Mouse (Mus musculus) kidney, adult 2 months (tissue): ENCODE measurements at regions not wholly inside any gene's neighbourhood (a gene's known extent, or its start where the extent isn't known, plus 50 kb on each side); places are given as distances from the start of the nearest gene placed in this dataset.

ENCODE experiments used
- DNase-seq: peaks from one replicate; pipeline ENCODE4 v3.0.0; 2021
- H3K27ac ChIP-seq: fragments of 200-500 bp; 2 replicates; pipeline ENCODE4 v1.5.1; 2012; ENCODE audit warnings: low read depth, low read length, control low read depth, inconsistent platforms; ENCODE audit not compliant: insufficient read depth
- H3K27me3 ChIP-seq: fragments of 200-500 bp; replicated peaks from 2 replicates; pipeline ENCODE4 v1.6.1; 2012; ENCODE audit warnings: mild to moderate bottlenecking, moderate library complexity, low read length, inconsistent platforms; ENCODE audit not compliant: control insufficient read depth, insufficient read depth
- H3K36me3 ChIP-seq: fragments of 200-500 bp; 2 replicates; pipeline ENCODE4 v1.6.1; 2012; ENCODE audit warnings: mild to moderate bottlenecking, moderate library complexity, low read length, inconsistent platforms; ENCODE audit not compliant: control insufficient read depth, insufficient read depth
- H3K4me1 ChIP-seq: fragments of 200-500 bp; 2 replicates; pipeline ENCODE4 v1.6.1; 2011; ENCODE audit warnings: low read length; ENCODE audit not compliant: control insufficient read depth, insufficient read depth
- H3K4me3 ChIP-seq: fragments of 200-500 bp; 2 replicates; pipeline ENCODE4 v1.5.1; 2011; ENCODE audit warnings: mild to moderate bottlenecking, low read depth, low read length, control low read depth; ENCODE audit not compliant: insufficient read depth
- CTCF ChIP-seq: fragments of 200-500 bp; conservative IDR thresholded peaks from 2 replicates; pipeline ENCODE4 v1.5.1; 2011; ENCODE audit warnings: low read depth, mild to moderate bottlenecking, control low read depth, low read length, moderate library complexity, mixed read lengths; ENCODE audit not compliant: insufficient read depth, insufficient read length
- POLR2A ChIP-seq: fragments of 200-500 bp; IDR thresholded peaks from one replicate; pipeline ENCODE4 v1.6.1; 2011; ENCODE audit warnings: low read depth, low read length, control low read depth
- WGBS: fragments of 180-500 bp; shearing (Covaris S2); methylation state at CpG from one replicate; pipeline ENCODE4 v1.1.7; 2018; 5-methylcytosine and 5-hydroxymethylcytosine counted together

GRCm38 (mm10) chr14:71231223-71231815, 631.7 kb upstream of the Fam160b2 start:
- TF ChIP-seq CTCF (no peak), POLR2A (no peak)
- Histone ChIP-seq H3K27ac (no peak overlapping the region), H3K36me3 (no peaks in the 10 kb centered on the region), H3K4me3 (no peak overlapping the region), H3K27me3 (no peaks in the 10 kb centered on the region), H3K4me1 (no peaks in the 10 kb centered on the region)
- 86% methylated on average over 4 of the region's 4 CpGs for WGBS
- DNase-seq = no peak

- Histone ChIP-seq H3K36me3 (no peaks in the 10 kb centered on the region), H3K4me1 (no peaks in the 10 kb centered on the region), H3K27me3 (no peaks in the 10 kb centered on the region), H3K27ac (no peak overlapping the region), H3K4me3 (no peak overlapping the region)
- DNase-seq = no peak
- 86% methylated on average over 7 of the region's 7 CpGs for WGBS
- TF ChIP-seq CTCF (no peak), POLR2A (no peak)
These were observed 631.0 kb upstream of the Fam160b2 start for GRCm38 (mm10) chr14:71230484-71231188.

GRCm38 (mm10) chr14:71229955-71230354, 630.3 kb upstream of the Fam160b2 start:
- Histone ChIP-seq H3K27ac (no peak overlapping the region), H3K27me3 (no peaks in the 10 kb centered on the region), H3K4me1 (no peaks in the 10 kb centered on the region), H3K4me3 (no peak overlapping the region), H3K36me3 (no peaks in the 10 kb centered on the region)
- TF ChIP-seq POLR2A = no peak
- TF ChIP-seq CTCF = no peak
- no peak for DNase-seq
- WGBS = 90% methylated on average over 2 of the region's 2 CpGs

GRCm38 (mm10) chr14:71228894-71229446, 629.3 kb upstream of the Fam160b2 start:
- no peaks in the 10 kb centered on the region for H3K27me3 ChIP-seq
- H3K36me3 ChIP-seq = no peaks in the 10 kb centered on the region
- no peak for DNase-seq
- TF ChIP-seq CTCF (no peak), POLR2A (no peak)
- no peaks in the 10 kb centered on the region for H3K4me1 ChIP-seq
- no peak overlapping the region for H3K4me3 ChIP-seq
- H3K27ac ChIP-seq = no peak overlapping the region
- WGBS = 74% methylated on average over 8 of the region's 8 CpGs

GRCm38 (mm10) chr14:71217041-71217440, 617.4 kb upstream of the Fam160b2 start:
- WGBS = 76% methylated on average over 1 of the region's 1 CpGs
- no peak for DNase-seq
- TF ChIP-seq POLR2A (no peak), CTCF (no peak)
- H3K4me1 ChIP-seq = no peaks in the 10 kb centered on the region
- no peak overlapping the region for H3K27ac ChIP-seq
- H3K4me3 ChIP-seq = no peak overlapping the region
- H3K36me3 ChIP-seq = no peaks in the 10 kb centered on the region
- H3K27me3 ChIP-seq = no peaks in the 10 kb centered on the region

- TF ChIP-seq POLR2A (no peak), CTCF (no peak)
- Histone ChIP-seq H3K36me3 (no peaks in the 10 kb centered on the region), H3K4me3 (no peak overlapping the region), H3K27me3 (no peaks in the 10 kb centered on the region), H3K4me1 (no peaks in the 10 kb centered on the region), H3K27ac (no peak overlapping the region)
- no peak for DNase-seq
- WGBS = 86% methylated on average over 3 of the region's 3 CpGs
These were observed 611.8 kb upstream of the Fam160b2 start for GRCm38 (mm10) chr14:71211359-71211978.

- no peak for DNase-seq
- TF ChIP-seq POLR2A (no peak), CTCF (no peak)
- Histone ChIP-seq H3K4me3 (no peak overlapping the region), H3K27me3 (no peaks in the 10 kb centered on the region), H3K27ac (no peak overlapping the region), H3K36me3 (no peaks in the 10 kb centered on the region), H3K4me1 (no peaks in the 10 kb centered on the region)
- WGBS = 74% methylated on average over 6 of the region's 6 CpGs
These were observed 603.8 kb upstream of the Fam160b2 start for GRCm38 (mm10) chr14:71203459-71203858.
